Mouse (Mus musculus): ENCODE results near the gene Tatdn3.

- peak; percentile 60 for TF ChIP-seq CTCF (IDR thresholded peaks at IDR 0.05; ENCODE audit: control insufficient read depth, insufficient read depth, low read length)
- no peak for TF ChIP-seq POLR2A (IDR thresholded peaks at IDR 0.05; ENCODE audit: borderline replicate concordance, control insufficient read depth, low read depth, low read length)
Observed at GRCm38 (mm10) chr1:191084951-191085559, 22.3 kb upstream of the Tatdn3 start.

Measured in bone marrow, adult 2 months (tissue).